Mouse (Mus musculus): ENCODE measurements at regions not wholly inside any gene's neighbourhood (a gene's known extent, or its start where the extent isn't known, plus 50 kb on each side); places are given as distances from the start of the nearest gene placed in this dataset.

DNA sequence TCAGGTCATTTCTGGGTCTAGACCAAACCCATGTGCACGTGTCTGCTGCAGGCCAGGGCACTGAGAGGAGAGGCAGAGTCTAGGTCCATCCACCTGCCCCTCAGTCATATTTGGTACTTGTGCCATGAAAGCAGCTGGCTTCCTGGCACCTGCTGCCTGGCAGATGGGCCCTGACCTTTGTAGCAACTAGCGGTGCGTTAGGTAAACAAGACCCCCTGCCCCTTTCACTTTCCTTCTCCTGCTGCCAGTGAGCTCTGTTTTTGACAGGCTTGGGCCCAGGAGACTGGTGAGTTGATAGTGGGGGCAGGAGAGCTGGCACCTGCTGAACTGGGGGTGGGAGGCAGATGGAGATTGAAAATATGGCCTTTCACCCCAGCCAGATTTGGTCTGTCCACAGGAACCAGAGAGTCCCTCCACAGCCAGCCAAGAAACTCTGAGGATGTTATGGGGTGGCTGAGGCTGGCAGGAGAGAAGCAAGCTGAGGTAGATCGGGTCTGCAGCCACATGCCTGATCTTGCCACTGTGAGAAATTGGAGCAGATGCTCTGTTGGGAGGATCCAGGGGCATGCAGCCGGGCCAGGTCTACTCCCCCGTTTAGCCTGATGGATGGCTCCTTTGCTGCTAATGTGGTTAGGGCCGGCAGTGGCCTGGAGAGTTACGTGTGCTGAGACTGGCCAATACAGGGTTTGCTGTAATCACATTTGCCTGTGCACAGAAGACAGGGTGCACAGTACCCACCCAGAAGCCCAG lies 316.6 kb upstream of the 4931429L15Rik start:
- Histone ChIP-seq H3K9me3 (replicated peaks; ENCODE audit: control insufficient read depth, low read length) (no peaks in the 10 kb centered on the region), H3K27me3 (ENCODE audit: control insufficient read depth, insufficient read depth, low read length) (no peaks in the 10 kb centered on the region), H3K4me2 (ENCODE audit: low read depth, low read length) (no peak overlapping the region), H3K27ac (replicated peaks; ENCODE audit: low read depth, low read length) (no peak overlapping the region), H3K4me1 (ENCODE audit: control insufficient read depth, insufficient read depth, low read length) (no peaks in the 10 kb centered on the region), H3K36me3 (replicated peaks; ENCODE audit: control insufficient read depth, insufficient read depth, low read depth, low read length) (no peaks in the 10 kb centered on the region), H3K4me3 (ENCODE audit: low read depth, low read length) (no peak overlapping the region), H3K9ac (replicated peaks; ENCODE audit: low read length) (no peak overlapping the region)
- DNase-seq (ENCODE audit: low spot score) (no peak), ATAC-seq (replicated peaks; ENCODE audit: insufficient number of reproducible peaks, low FRiP score, low TSS enrichment, low read depth) (no peak)
- 62% methylated on average over 8 of the region's 8 CpGs for WGBS

DNA sequence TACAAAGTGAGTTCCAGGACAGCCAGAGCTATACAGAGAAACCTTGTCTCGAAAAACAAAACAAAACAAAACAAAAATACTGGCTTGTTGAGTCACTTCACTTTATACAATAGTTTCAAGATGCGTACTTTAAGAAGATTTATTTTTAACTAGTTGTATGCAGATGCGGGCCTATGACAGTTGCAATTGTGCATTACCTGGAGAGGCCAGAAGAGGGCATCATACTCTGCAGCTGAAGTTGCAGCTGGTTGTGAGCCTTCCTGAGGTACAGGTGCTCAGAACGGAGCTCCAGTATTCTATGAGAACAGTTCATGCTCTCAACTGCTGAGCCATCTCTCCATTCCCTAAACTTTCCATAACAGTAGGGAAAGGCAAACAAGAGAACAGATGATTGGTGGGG lies 314.2 kb upstream of the 4931429L15Rik start:
- no peak for DNase-seq (ENCODE audit: low spot score)
- H3K27ac ChIP-seq (replicated peaks; ENCODE audit: low read depth, low read length), result no peak overlapping the region
- 73% methylated on average over 4 of the region's 4 CpGs for WGBS
- H3K4me3 ChIP-seq (ENCODE audit: low read depth, low read length), result no peak overlapping the region
- no peak overlapping the region for H3K4me2 ChIP-seq (ENCODE audit: low read depth, low read length)
- H3K9ac ChIP-seq (replicated peaks; ENCODE audit: low read length), result no peak overlapping the region
- no peaks in the 10 kb centered on the region for H3K9me3 ChIP-seq (replicated peaks; ENCODE audit: control insufficient read depth, low read length)
- H3K27me3 ChIP-seq (ENCODE audit: control insufficient read depth, insufficient read depth, low read length), result no peaks in the 10 kb centered on the region
- no peak for ATAC-seq (replicated peaks; ENCODE audit: insufficient number of reproducible peaks, low FRiP score, low TSS enrichment, low read depth)
- no peaks in the 10 kb centered on the region for H3K36me3 ChIP-seq (replicated peaks; ENCODE audit: control insufficient read depth, insufficient read depth, low read depth, low read length)
- H3K4me1 ChIP-seq (ENCODE audit: control insufficient read depth, insufficient read depth, low read length), result no peaks in the 10 kb centered on the region

DNA sequence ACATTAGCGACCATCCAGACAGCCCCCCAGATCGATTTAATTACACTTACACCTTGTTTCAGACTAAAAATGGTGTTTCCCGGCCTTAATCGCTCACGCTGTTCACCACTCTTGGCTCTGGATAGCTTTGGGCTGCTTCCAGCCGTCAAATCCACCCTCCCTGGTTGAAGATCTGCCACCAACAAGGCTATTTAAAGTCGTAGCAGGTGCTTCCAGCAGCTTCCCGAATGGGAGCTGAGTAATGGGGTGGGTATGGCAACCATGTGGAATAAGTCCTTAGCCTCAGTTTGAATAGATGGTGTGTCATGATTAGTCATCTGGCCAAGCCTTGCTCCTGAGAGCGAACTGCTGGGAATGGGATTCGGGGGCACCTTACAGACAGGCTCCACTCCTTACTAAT lies 312.8 kb upstream of the 4931429L15Rik start:
- WGBS, result 85% methylated on average over 10 of the region's 10 CpGs
- no peak for DNase-seq (ENCODE audit: low spot score)
- H3K27ac ChIP-seq (replicated peaks; ENCODE audit: low read depth, low read length), result no peak overlapping the region

DNA sequence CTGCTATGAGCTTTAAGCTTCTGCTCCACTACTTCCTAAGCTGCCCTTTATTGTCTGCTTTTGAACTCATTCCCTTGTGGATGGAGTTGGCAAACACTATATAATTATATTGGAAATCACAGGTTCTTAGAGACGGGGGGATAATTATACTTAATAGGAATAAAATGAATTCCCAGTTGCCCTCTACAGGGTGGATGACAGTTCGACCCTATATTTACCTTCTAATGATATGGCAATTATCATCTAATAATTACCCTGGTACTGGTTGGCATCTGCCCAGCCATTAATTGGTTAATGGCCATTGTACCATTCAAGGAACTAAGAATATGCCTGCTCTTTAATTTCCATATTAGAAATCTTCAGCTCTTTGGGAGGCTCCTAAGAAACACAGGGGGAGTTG lies 302.5 kb upstream of the 4931429L15Rik start:
- Histone ChIP-seq H3K4me3 (ENCODE audit: low read depth, low read length) (no peak overlapping the region), H3K27ac (replicated peaks; ENCODE audit: low read depth, low read length) (no peak overlapping the region), H3K9me3 (replicated peaks; ENCODE audit: control insufficient read depth, low read length) (no peaks in the 10 kb centered on the region), H3K4me2 (ENCODE audit: low read depth, low read length) (no peak overlapping the region), H3K36me3 (replicated peaks; ENCODE audit: control insufficient read depth, insufficient read depth, low read depth, low read length) (no peaks in the 10 kb centered on the region), H3K4me1 (ENCODE audit: control insufficient read depth, insufficient read depth, low read length) (no peaks in the 10 kb centered on the region), H3K9ac (replicated peaks; ENCODE audit: low read length) (no peak overlapping the region), H3K27me3 (ENCODE audit: control insufficient read depth, insufficient read depth, low read length) (no peaks in the 10 kb centered on the region)
- no peak for ATAC-seq (replicated peaks; ENCODE audit: insufficient number of reproducible peaks, low FRiP score, low TSS enrichment, low read depth)
- DNase-seq (ENCODE audit: low spot score), result no peak
- WGBS, result 54% methylated on average over 2 of the region's 2 CpGs

More for the DNA sequence above, 312.8 kb upstream of the 4931429L15Rik start:
- Histone ChIP-seq H3K9me3 (replicated peaks; ENCODE audit: control insufficient read depth, low read length) (no peaks in the 10 kb centered on the region), H3K4me2 (ENCODE audit: low read depth, low read length) (no peak overlapping the region), H3K4me3 (ENCODE audit: low read depth, low read length) (no peak overlapping the region), H3K9ac (replicated peaks; ENCODE audit: low read length) (no peak overlapping the region), H3K27me3 (ENCODE audit: control insufficient read depth, insufficient read depth, low read length) (no peaks in the 10 kb centered on the region), H3K36me3 (replicated peaks; ENCODE audit: control insufficient read depth, insufficient read depth, low read depth, low read length) (no peaks in the 10 kb centered on the region), H3K4me1 (ENCODE audit: control insufficient read depth, insufficient read depth, low read length) (no peaks in the 10 kb centered on the region)
- no peak for ATAC-seq (replicated peaks; ENCODE audit: insufficient number of reproducible peaks, low FRiP score, low TSS enrichment, low read depth)

DNA sequence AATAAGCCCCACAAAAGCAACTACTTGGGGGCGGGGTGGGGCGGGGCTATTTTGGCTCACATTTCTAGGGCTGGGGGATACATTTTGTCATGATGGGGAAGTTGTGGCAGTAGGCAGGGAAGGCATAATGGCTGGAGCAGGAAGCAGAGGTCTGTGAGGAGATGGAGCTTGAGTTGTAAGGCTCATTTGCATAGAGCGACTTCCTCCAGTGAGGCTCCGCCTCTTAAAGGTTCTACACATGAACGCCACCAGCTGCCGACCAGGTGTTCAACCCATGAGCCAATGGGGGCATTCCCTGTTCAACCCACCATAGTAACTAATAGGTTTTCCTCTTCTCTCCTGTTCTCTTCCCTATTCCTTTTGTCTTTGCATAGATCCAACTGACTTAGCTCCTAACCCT lies 302.1 kb upstream of the 4931429L15Rik start:
- no peaks in the 10 kb centered on the region for H3K27me3 ChIP-seq (ENCODE audit: control insufficient read depth, insufficient read depth, low read length)
- H3K4me1 ChIP-seq (ENCODE audit: control insufficient read depth, insufficient read depth, low read length), result no peaks in the 10 kb centered on the region
- no peaks in the 10 kb centered on the region for H3K36me3 ChIP-seq (replicated peaks; ENCODE audit: control insufficient read depth, insufficient read depth, low read depth, low read length)
- H3K27ac ChIP-seq (replicated peaks; ENCODE audit: low read depth, low read length), result no peak overlapping the region
- ATAC-seq (replicated peaks; ENCODE audit: insufficient number of reproducible peaks, low FRiP score, low TSS enrichment, low read depth), result no peak
- DNase-seq (ENCODE audit: low spot score), result no peak
- H3K9me3 ChIP-seq (replicated peaks; ENCODE audit: control insufficient read depth, low read length), result no peaks in the 10 kb centered on the region
- no peak overlapping the region for H3K9ac ChIP-seq (replicated peaks; ENCODE audit: low read length)
- no peak overlapping the region for H3K4me3 ChIP-seq (ENCODE audit: low read depth, low read length)
- no peak overlapping the region for H3K4me2 ChIP-seq (ENCODE audit: low read depth, low read length)
- WGBS, result 86% methylated on average over 6 of the region's 6 CpGs

DNA sequence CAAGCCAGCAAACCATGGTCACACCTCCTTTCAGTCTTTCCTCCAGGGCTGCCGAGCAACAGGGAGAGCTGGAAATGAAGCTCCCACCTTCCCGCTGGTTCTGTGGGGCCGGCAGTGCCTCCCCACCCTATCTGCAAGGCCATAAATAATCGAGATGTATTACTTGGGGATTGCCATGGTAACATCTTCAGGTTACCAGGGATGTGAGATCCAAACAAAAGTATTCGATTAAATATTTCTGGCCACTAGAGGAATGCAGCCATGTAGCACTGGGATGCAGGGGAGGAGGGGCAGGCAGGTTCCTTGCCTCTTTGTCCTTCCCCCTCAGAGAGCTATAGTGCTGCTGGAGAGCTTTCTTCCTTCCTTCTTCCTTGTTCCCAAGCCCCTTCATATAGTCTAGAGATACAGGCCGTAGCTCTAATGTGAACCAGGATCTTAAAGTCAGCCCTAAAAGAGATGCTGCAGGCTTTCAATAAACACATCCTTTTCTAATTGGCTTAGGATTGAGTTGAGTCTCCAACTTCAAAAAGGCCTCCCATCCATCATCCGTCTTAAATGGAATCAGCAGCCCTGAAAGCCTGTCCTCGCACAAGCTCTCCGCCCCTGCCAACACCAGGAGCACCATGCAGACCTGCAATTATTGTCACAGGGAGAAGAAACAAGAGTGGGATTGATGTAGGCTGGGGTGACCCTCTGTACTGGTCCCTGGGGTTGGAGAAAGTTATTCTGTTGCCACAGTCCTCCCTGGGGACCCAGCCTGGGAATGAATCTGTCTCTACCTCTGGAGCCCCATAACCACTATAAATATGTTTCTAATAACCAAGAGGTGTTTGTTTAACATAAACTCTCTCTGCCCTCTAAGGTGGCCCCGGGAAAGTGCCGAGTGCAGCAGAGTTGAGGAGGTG lies 290.6 kb upstream of the 4931429L15Rik start:
- no peak overlapping the region for H3K4me2 ChIP-seq (ENCODE audit: low read depth, low read length)
- no peak overlapping the region for H3K27ac ChIP-seq (replicated peaks; ENCODE audit: low read depth, low read length)
- H3K27me3 ChIP-seq (ENCODE audit: control insufficient read depth, insufficient read depth, low read length), result no peaks in the 10 kb centered on the region
- H3K9ac ChIP-seq (replicated peaks; ENCODE audit: low read length), result no peak overlapping the region
- DNase-seq (ENCODE audit: low spot score) (peak; percentile 43), ATAC-seq (replicated peaks; ENCODE audit: insufficient number of reproducible peaks, low FRiP score, low TSS enrichment, low read depth) (no peak)
- H3K36me3 ChIP-seq (replicated peaks; ENCODE audit: control insufficient read depth, insufficient read depth, low read depth, low read length), result no peaks in the 10 kb centered on the region
- no peaks in the 10 kb centered on the region for H3K9me3 ChIP-seq (replicated peaks; ENCODE audit: control insufficient read depth, low read length)
- no peaks in the 10 kb centered on the region; the same call in 1 of the 2 replicates for H3K4me1 ChIP-seq (ENCODE audit: control insufficient read depth, insufficient read depth, low read length)
- 40% methylated on average over 11 of the region's 11 CpGs for WGBS
- no peak overlapping the region for H3K4me3 ChIP-seq (ENCODE audit: low read depth, low read length)

DNA sequence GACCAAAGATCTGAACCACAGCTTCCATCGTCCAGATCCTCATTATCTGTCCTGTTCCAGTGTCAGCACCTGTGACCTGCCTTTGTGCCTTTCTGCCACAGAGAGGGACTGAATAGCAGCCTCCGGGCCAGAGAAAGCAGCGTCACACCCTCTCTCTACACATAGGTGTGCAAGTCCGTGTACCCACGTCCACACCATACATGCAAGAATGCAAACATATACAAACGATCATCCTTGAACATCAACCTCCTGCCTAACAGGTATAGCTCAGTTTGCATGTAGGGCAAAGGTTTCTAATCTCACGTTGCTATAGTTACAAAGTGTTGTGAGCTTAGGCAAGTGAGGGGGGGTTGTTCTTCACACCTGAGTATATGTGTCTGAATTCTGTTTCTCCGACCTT lies 288.9 kb upstream of the 4931429L15Rik start:
- no peaks in the 10 kb centered on the region for H3K9me3 ChIP-seq (replicated peaks; ENCODE audit: control insufficient read depth, low read length)
- H3K27me3 ChIP-seq (ENCODE audit: control insufficient read depth, insufficient read depth, low read length), result no peaks in the 10 kb centered on the region
- no peak overlapping the region for H3K4me3 ChIP-seq (ENCODE audit: low read depth, low read length)
- no peak overlapping the region for H3K9ac ChIP-seq (replicated peaks; ENCODE audit: low read length)
- DNase-seq (ENCODE audit: low spot score) (no peak), ATAC-seq (replicated peaks; ENCODE audit: insufficient number of reproducible peaks, low FRiP score, low TSS enrichment, low read depth) (no peak)
- WGBS, result 88% methylated on average over 8 of the region's 8 CpGs
- no peak overlapping the region for H3K4me2 ChIP-seq (ENCODE audit: low read depth, low read length)
- H3K4me1 ChIP-seq (ENCODE audit: control insufficient read depth, insufficient read depth, low read length), result no peaks in the 10 kb centered on the region; the same call in 1 of the 2 replicates
- H3K36me3 ChIP-seq (replicated peaks; ENCODE audit: control insufficient read depth, insufficient read depth, low read depth, low read length), result no peaks in the 10 kb centered on the region
- H3K27ac ChIP-seq (replicated peaks; ENCODE audit: low read depth, low read length), result no peak overlapping the region

DNA sequence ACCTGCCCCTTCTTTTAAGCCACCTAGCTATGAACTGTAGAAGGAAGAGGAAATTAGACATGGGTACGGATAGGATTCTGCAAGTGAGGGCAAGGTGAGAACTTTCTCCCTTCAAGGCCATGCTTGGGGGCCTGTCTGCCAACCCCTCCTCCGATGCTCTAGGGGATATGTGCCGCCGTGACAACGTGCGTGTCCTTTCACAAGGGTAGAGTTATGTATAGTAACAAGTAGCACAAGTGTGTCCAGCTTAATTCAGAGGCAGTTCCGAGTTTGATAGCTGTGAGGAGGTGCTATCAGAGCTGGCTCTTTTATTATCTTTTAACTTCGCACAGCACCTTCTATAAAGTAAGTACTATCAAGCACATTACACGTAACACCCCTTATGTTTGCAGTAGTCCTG lies 281.0 kb upstream of the 4931429L15Rik start:
- no peak for ATAC-seq (replicated peaks; ENCODE audit: insufficient number of reproducible peaks, low FRiP score, low TSS enrichment, low read depth)

More for the DNA sequence above, 281.0 kb upstream of the 4931429L15Rik start:
- H3K27me3 ChIP-seq (ENCODE audit: control insufficient read depth, insufficient read depth, low read length), result no peaks in the 10 kb centered on the region
- WGBS, result 79% methylated on average over 9 of the region's 9 CpGs
- H3K27ac ChIP-seq (replicated peaks; ENCODE audit: low read depth, low read length), result no peak overlapping the region
- DNase-seq (ENCODE audit: low spot score), result no peak
- H3K36me3 ChIP-seq (replicated peaks; ENCODE audit: control insufficient read depth, insufficient read depth, low read depth, low read length), result no peaks in the 10 kb centered on the region
- no peak overlapping the region for H3K4me2 ChIP-seq (ENCODE audit: low read depth, low read length)
- H3K4me1 ChIP-seq (ENCODE audit: control insufficient read depth, insufficient read depth, low read length), result peaks cover 4% of the 10 kb centered on the region
- no peak overlapping the region for H3K9ac ChIP-seq (replicated peaks; ENCODE audit: low read length)
- no peak overlapping the region for H3K4me3 ChIP-seq (ENCODE audit: low read depth, low read length)
- no peaks in the 10 kb centered on the region for H3K9me3 ChIP-seq (replicated peaks; ENCODE audit: control insufficient read depth, low read length)
